Mouse (Mus musculus) kidney, postnatal 0 days (tissue): ENCODE measurements around the gene Fev. TPM values are rescaled to one million over a fixed set of nuclear protein-coding genes. Genes with fewer than 3 reads are reported as not detected.

Experiments
- ATAC-seq: fragments of 200-750 bp; cut with Nextera tagmentation; replicated peaks from 2 replicates; pipeline ENCODE4 v1.8.0; 2017; ENCODE audit warnings: low read depth, moderate number of reproducible peaks, moderate TSS enrichment, moderate library complexity; ENCODE audit not compliant: low FRiP score
- DNase-seq: peaks from one replicate; pipeline ENCODE4 v3.0.0-alpha.2; 2016; ENCODE audit warnings: low spot score
- H3K27ac ChIP-seq: fragments of 300-500 bp; sonication (generic); 2 replicates; pipeline ENCODE4 v1.5.1; 2014; ENCODE audit warnings: mild to moderate bottlenecking
- H3K27me3 ChIP-seq: fragments of 300-500 bp; sonication (generic); 2 replicates; pipeline ENCODE4 v1.6.1; 2014; ENCODE audit warnings: low read length, mixed read lengths; ENCODE audit not compliant: insufficient read depth
- H3K36me3 ChIP-seq: fragments of 300-500 bp; sonication (generic); 2 replicates; pipeline ENCODE4 v1.6.1; 2014; ENCODE audit warnings: low read length, mixed read lengths; ENCODE audit not compliant: insufficient read depth
- H3K4me1 ChIP-seq: fragments of 300-500 bp; sonication (generic); replicated peaks from 2 replicates; pipeline ENCODE4 v1.6.1; 2014; ENCODE audit warnings: antibody characterized with exemption, low read length, mixed read lengths; ENCODE audit not compliant: insufficient read depth
- H3K4me2 ChIP-seq: fragments of 300-500 bp; sonication (generic); 2 replicates; pipeline ENCODE4 v1.6.1; 2014; ENCODE audit warnings: mild to moderate bottlenecking, low read length, moderate library complexity, mixed read lengths
- H3K4me3 ChIP-seq: fragments of 300-500 bp; sonication (generic); replicated peaks from 2 replicates; pipeline ENCODE4 v1.5.1; 2014; ENCODE audit warnings: low read depth, low read length
- H3K9ac ChIP-seq: fragments of 300-500 bp; sonication (generic); 2 replicates; pipeline ENCODE4 v1.6.1; 2014; ENCODE audit warnings: low read depth, low read length
- H3K9me3 ChIP-seq: fragments of 300-500 bp; sonication (generic); replicated peaks from 2 replicates; pipeline ENCODE4 v1.6.1; 2016; ENCODE audit warnings: low read length, inconsistent platforms, mixed read lengths
- CTCF ChIP-seq: IDR thresholded peaks from 2 replicates; pipeline ENCODE4 v1.5.1; 2016; ENCODE audit warnings: antibody characterized with exemption, low read depth, mild to moderate bottlenecking, moderate library complexity
- WGBS: fragments of 180-500 bp; shearing (Covaris S2); extraction: QIAGEN DNeasy Blood & Tissue Kit; methylation state at CpG from one replicate; pipeline ENCODE4 v1.1.7; 2014; 5-methylcytosine and 5-hydroxymethylcytosine counted together
- polyA plus RNA-seq: library from polyadenylated mRNA; unstranded; fragments of >200 nt; fragmentation: Nextera tagmentation; extraction: Ambion mirVana; gene quantifications from 2 replicates; pipeline ENCODE4 v1.2.1, GENCODE M21; 2015

Gene Fev
- polyA plus RNA-seq, 1 experiment from 2014 or later: 0.14 TPM

GRCm38 (mm10) chr1:74859223-74859984 is 25.8 kb downstream of the Fev start:
- Histone ChIP-seq H3K9me3 (no peaks in the 10 kb centered on the region), H3K4me3 (no peak overlapping the region), H3K4me1 (peaks cover 12% of the 10 kb centered on the region), H3K36me3 (no peaks in the 10 kb centered on the region), H3K27ac (no peak overlapping the region), H3K9ac (no peak overlapping the region), H3K27me3 (peaks cover 49% of the 10 kb centered on the region), H3K4me2 (no peak overlapping the region)
- DNase-seq (no peak), ATAC-seq (no peak)
- WGBS: 47% methylated on average over 6 of the region's 6 CpGs
- no peak for TF ChIP-seq CTCF

GRCm38 (mm10) chr1:74858805-74859204 is 26.4 kb downstream of the Fev start:
- peak overlapping the region; percentile 52 for H3K4me2 ChIP-seq
- H3K36me3 ChIP-seq: no peaks in the 10 kb centered on the region
- no peak for DNase-seq
- no peak overlapping the region for H3K27ac ChIP-seq
- TF ChIP-seq CTCF: no peak
- no peak overlapping the region for H3K9ac ChIP-seq
- WGBS: 8% methylated on average over 16 of the region's 16 CpGs
- no peak for ATAC-seq
- no peak overlapping the region for H3K4me3 ChIP-seq
- H3K4me1 ChIP-seq: peaks cover 12% of the 10 kb centered on the region
- H3K9me3 ChIP-seq: no peaks in the 10 kb centered on the region
- H3K27me3 ChIP-seq: peaks cover 49% of the 10 kb centered on the region

- DNase-seq (peak; percentile 50), ATAC-seq (no peak)
- no peak overlapping the region for H3K9ac ChIP-seq
- peak overlapping the region; percentile 52 for H3K4me2 ChIP-seq
- no peak for TF ChIP-seq CTCF
- H3K9me3 ChIP-seq: no peaks in the 10 kb centered on the region
- WGBS: under 1% methylated on average over 29 of the region's 29 CpGs
- no peak overlapping the region for H3K27ac ChIP-seq
- H3K4me3 ChIP-seq: peak overlapping the region; percentile 26
- H3K27me3 ChIP-seq: peaks cover 49% of the 10 kb centered on the region
- H3K4me1 ChIP-seq: peaks cover 12% of the 10 kb centered on the region
- H3K36me3 ChIP-seq: no peaks in the 10 kb centered on the region
These were observed 27.0 kb downstream of the Fev start for GRCm38 (mm10) chr1:74858171-74858719.

- no peak overlapping the region for H3K4me2 ChIP-seq
- 9% methylated on average over 4 of the region's 4 CpGs for WGBS
These were observed 27.5 kb downstream of the Fev start for GRCm38 (mm10) chr1:74857677-74858076.

GRCm38 (mm10) chr1:74857201-74857600 is 28.0 kb downstream of the Fev start:
- Histone ChIP-seq H3K9me3 (no peaks in the 10 kb centered on the region), H3K27ac (no peak overlapping the region), H3K4me3 (0 out of 2 replicates have a peak overlapping the region, but pooled peaks have one; percentile 1), H3K4me2 (no peak overlapping the region), H3K4me1 (peaks cover 12% of the 10 kb centered on the region), H3K36me3 (no peaks in the 10 kb centered on the region), H3K9ac (no peak overlapping the region), H3K27me3 (peaks cover 51% of the 10 kb centered on the region)
- ATAC-seq (no peak), DNase-seq (no peak)
- WGBS: 2% methylated on average over 20 of the region's 20 CpGs
- TF ChIP-seq CTCF: no peak

More at GRCm38 (mm10) chr1:74857677-74858076, 27.5 kb downstream of the Fev start:
- Histone ChIP-seq H3K27me3 (peaks cover 49% of the 10 kb centered on the region), H3K4me1 (peaks cover 12% of the 10 kb centered on the region), H3K9ac (no peak overlapping the region), H3K27ac (no peak overlapping the region), H3K4me3 (peak overlapping the region; percentile 26), H3K36me3 (no peaks in the 10 kb centered on the region), H3K9me3 (no peaks in the 10 kb centered on the region)
- TF ChIP-seq CTCF: no peak
- ATAC-seq (no peak), DNase-seq (no peak)

- peaks cover 52% of the 10 kb centered on the region for H3K27me3 ChIP-seq
- no peak overlapping the region for H3K4me2 ChIP-seq
- WGBS: 2% methylated on average over 7 of the region's 7 CpGs
- DNase-seq: no peak
- H3K9ac ChIP-seq: no peak overlapping the region
- no peak for TF ChIP-seq CTCF
- no peaks in the 10 kb centered on the region for H3K36me3 ChIP-seq
- no peak overlapping the region for H3K4me3 ChIP-seq
- ATAC-seq: no peak
- no peak overlapping the region for H3K27ac ChIP-seq
- peaks cover 12% of the 10 kb centered on the region for H3K4me1 ChIP-seq
- no peaks in the 10 kb centered on the region for H3K9me3 ChIP-seq
These were observed 28.4 kb downstream of the Fev start for GRCm38 (mm10) chr1:74856791-74857190.
